Mouse (Mus musculus) intestine, embryonic 16.5 days (tissue): ENCODE data around the gene Sorbs1. TPM values are rescaled to one million over a fixed set of nuclear protein-coding genes. Genes with fewer than 3 reads are reported as not detected.

Experiments used
- ATAC-seq: fragments of 200-750 bp; cut with Nextera tagmentation; 2 replicates; pipeline ENCODE4 v1.8.0; 2017; ENCODE audit warnings: moderate TSS enrichment, moderate library complexity
- H3K27ac ChIP-seq: fragments of 300-500 bp; sonication (generic); 2 replicates; pipeline ENCODE4 v1.5.1; 2014; ENCODE audit warnings: mild to moderate bottlenecking, low read length
- H3K27me3 ChIP-seq: fragments of 300-500 bp; sonication (generic); replicated peaks from 2 replicates; pipeline ENCODE4 v1.6.1; 2014; ENCODE audit warnings: low read length, control low read depth, mixed read lengths; ENCODE audit not compliant: control insufficient read depth, insufficient read depth
- H3K36me3 ChIP-seq: fragments of 300-500 bp; sonication (generic); 2 replicates; pipeline ENCODE4 v1.6.1; 2014; ENCODE audit warnings: low read length, control low read depth; ENCODE audit not compliant: control insufficient read depth, insufficient read depth
- H3K4me1 ChIP-seq: fragments of 300-500 bp; sonication (generic); 2 replicates; pipeline ENCODE4 v1.6.1; 2014; ENCODE audit warnings: low read length, control low read depth, mixed read lengths; ENCODE audit not compliant: control insufficient read depth, insufficient read depth
- H3K4me2 ChIP-seq: fragments of 300-500 bp; sonication (generic); 2 replicates; pipeline ENCODE4 v1.6.1; 2014; ENCODE audit warnings: low read depth, low read length, control low read depth
- H3K4me3 ChIP-seq: fragments of 300-500 bp; sonication (generic); 2 replicates; pipeline ENCODE4 v1.5.1; 2014; ENCODE audit warnings: mild to moderate bottlenecking, low read length
- H3K9ac ChIP-seq: fragments of 300-500 bp; sonication (generic); 2 replicates; pipeline ENCODE4 v1.6.1; 2014; ENCODE audit warnings: low read depth, low read length
- H3K9me3 ChIP-seq: fragments of 300-500 bp; sonication (generic); 2 replicates; pipeline ENCODE4 v1.6.1; 2016; ENCODE audit warnings: low read length, control low read depth; ENCODE audit not compliant: control insufficient read depth
- WGBS: fragments of 180-500 bp; shearing (Covaris S2); extraction: QIAGEN DNeasy Blood & Tissue Kit; methylation state at CpG from one replicate; pipeline ENCODE4 v1.1.7; 2014; 5-methylcytosine and 5-hydroxymethylcytosine counted together
- polyA plus RNA-seq: library from polyadenylated mRNA; unstranded; fragments of >200 nt; fragmentation: Nextera tagmentation; extraction: Ambion mirVana; gene quantifications from 2 replicates; pipeline ENCODE4 v1.2.1, GENCODE M21; 2015

The Sorbs1 gene
- polyA plus RNA-seq, 1 experiment from 2014 or later, result 84.3 TPM

- H3K27me3 ChIP-seq, result no peaks in the 10 kb centered on the region
- peaks cover 15% of the 10 kb centered on the region for H3K4me1 ChIP-seq
- ATAC-seq, result no peak
- 47% methylated on average over 4 of the region's 4 CpGs for WGBS
- no peak overlapping the region for H3K27ac ChIP-seq
- H3K4me3 ChIP-seq, result no peak overlapping the region
- H3K4me2 ChIP-seq, result no peak overlapping the region
- H3K9ac ChIP-seq, result no peak overlapping the region
- H3K9me3 ChIP-seq, result no peaks in the 10 kb centered on the region
- peaks cover 2% of the 10 kb centered on the region; the same call in 1 of the 2 replicates for H3K36me3 ChIP-seq
Measured at GRCm38 (mm10) chr19:40257396-40257795, 256.2 kb downstream of the Sorbs1 start.

- H3K4me1 ChIP-seq, result peaks cover 15% of the 10 kb centered on the region
- no peaks in the 10 kb centered on the region for H3K36me3 ChIP-seq
- H3K9me3 ChIP-seq, result no peaks in the 10 kb centered on the region
- WGBS, result 70% methylated on average over 2 of the region's 2 CpGs
- H3K27me3 ChIP-seq, result no peaks in the 10 kb centered on the region
- H3K4me2 ChIP-seq, result no peak overlapping the region
- no peak for ATAC-seq
- H3K27ac ChIP-seq, result no peak overlapping the region
- no peak overlapping the region for H3K9ac ChIP-seq
- no peak overlapping the region for H3K4me3 ChIP-seq
Measured at GRCm38 (mm10) chr19:40256376-40257050, 257.1 kb downstream of the Sorbs1 start.

GRCm38 (mm10) chr19:40255561-40255960 is 258.0 kb downstream of the Sorbs1 start:
- ATAC-seq, result no peak
- H3K4me2 ChIP-seq, result no peak overlapping the region
- peaks cover 12% of the 10 kb centered on the region for H3K4me1 ChIP-seq
- H3K9me3 ChIP-seq, result no peaks in the 10 kb centered on the region
- no peak overlapping the region for H3K9ac ChIP-seq
- no peaks in the 10 kb centered on the region for H3K27me3 ChIP-seq
- no peak overlapping the region for H3K4me3 ChIP-seq
- no peak overlapping the region for H3K27ac ChIP-seq
- H3K36me3 ChIP-seq, result no peaks in the 10 kb centered on the region
- WGBS, result 46% methylated on average over 1 of the region's 1 CpGs

DNA sequence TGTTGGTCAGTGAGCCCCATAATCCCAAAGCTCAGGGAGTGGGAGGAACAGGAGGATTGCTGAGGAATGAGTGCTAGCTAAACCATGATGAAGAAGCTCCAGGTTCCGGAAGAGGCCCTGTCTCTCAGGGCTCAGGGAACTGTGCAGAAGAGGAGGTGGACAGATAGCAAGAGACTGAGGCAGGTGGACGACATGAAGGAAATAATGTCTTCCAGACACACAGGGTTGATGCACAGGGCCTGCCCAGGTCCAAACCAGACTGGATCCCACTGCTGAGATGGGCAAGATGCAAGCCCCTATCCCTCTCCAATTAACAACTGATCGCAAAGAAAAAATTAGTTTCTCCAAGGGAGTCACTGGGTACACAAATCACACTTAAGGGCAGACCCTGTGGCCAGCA is 258.8 kb downstream of the Sorbs1 start:
- 91% methylated on average over 3 of the region's 3 CpGs for WGBS
- no peak for ATAC-seq

GRCm38 (mm10) chr19:40253768-40254167 is 259.8 kb downstream of the Sorbs1 start:
- 59% methylated on average over 13 of the region's 13 CpGs for WGBS

More for the DNA sequence above, 258.8 kb downstream of the Sorbs1 start:
- no peak overlapping the region for H3K9ac ChIP-seq
- H3K4me1 ChIP-seq, result peaks cover 12% of the 10 kb centered on the region
- no peaks in the 10 kb centered on the region for H3K9me3 ChIP-seq
- no peak overlapping the region for H3K27ac ChIP-seq
- no peak overlapping the region for H3K4me2 ChIP-seq
- H3K36me3 ChIP-seq, result no peaks in the 10 kb centered on the region
- no peak overlapping the region for H3K4me3 ChIP-seq
- H3K27me3 ChIP-seq, result no peaks in the 10 kb centered on the region

DNA sequence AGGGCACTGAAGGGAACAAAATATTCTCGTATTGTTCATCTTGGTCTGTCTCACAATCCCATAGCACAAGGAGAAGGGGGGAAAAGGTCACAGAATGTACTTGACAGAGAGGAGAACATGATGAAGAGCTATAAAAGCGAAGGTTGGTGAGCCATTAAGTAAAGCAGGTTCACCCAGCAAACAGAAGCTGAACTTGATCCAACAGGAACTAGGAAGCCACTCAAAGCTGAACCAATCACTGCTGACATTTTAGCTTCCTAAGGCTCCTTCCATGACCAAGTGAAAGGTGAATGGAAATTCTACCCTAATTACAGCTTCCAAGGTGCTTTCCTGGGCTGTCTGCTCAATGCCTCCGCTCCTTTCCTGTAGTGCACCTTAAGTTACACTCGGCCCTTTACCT is 262.5 kb downstream of the Sorbs1 start:
- Histone ChIP-seq H3K9ac (no peak overlapping the region), H3K9me3 (no peaks in the 10 kb centered on the region), H3K4me1 (no peaks in the 10 kb centered on the region), H3K4me2 (no peak overlapping the region), H3K27me3 (no peaks in the 10 kb centered on the region), H3K36me3 (no peaks in the 10 kb centered on the region), H3K4me3 (no peak overlapping the region), H3K27ac (no peak overlapping the region)
- no peak for ATAC-seq
- WGBS, result 83% methylated on average over 4 of the region's 4 CpGs

More at GRCm38 (mm10) chr19:40253768-40254167, 259.8 kb downstream of the Sorbs1 start:
- Histone ChIP-seq H3K9ac (no peak overlapping the region), H3K27me3 (no peaks in the 10 kb centered on the region), H3K27ac (no peak overlapping the region), H3K4me3 (no peak overlapping the region), H3K9me3 (no peaks in the 10 kb centered on the region), H3K4me2 (no peak overlapping the region), H3K4me1 (peaks cover 12% of the 10 kb centered on the region), H3K36me3 (no peaks in the 10 kb centered on the region)
- ATAC-seq, result peak; percentile 55; the same call in 1 of the 2 replicates

DNA sequence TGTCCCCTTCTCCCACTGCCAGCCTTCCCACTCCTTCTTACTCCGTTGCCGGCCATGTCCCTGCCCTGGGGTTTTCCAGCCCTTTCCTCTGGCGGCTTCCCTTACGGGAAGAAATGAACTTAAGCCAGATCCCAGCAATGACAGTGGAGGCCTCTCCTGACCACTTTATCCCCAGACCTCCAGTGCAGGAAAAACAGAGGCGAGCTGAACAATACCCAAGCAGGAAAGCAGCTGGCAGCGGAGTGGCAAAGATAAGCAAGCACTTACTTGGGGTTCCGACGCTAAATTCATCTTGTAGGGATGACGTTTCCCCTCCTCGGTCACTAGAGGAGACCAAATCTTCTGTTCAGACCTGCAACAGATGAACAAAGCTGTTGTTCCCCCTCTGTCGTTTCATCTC is 264.2 kb downstream of the Sorbs1 start:
- Histone ChIP-seq H3K4me2 (no peak overlapping the region), H3K9ac (no peak overlapping the region), H3K4me1 (no peaks in the 10 kb centered on the region), H3K4me3 (no peak overlapping the region), H3K9me3 (no peaks in the 10 kb centered on the region), H3K27ac (no peak overlapping the region), H3K27me3 (no peaks in the 10 kb centered on the region), H3K36me3 (no peaks in the 10 kb centered on the region)
- no peak for ATAC-seq
- 76% methylated on average over 11 of the region's 11 CpGs for WGBS

DNA sequence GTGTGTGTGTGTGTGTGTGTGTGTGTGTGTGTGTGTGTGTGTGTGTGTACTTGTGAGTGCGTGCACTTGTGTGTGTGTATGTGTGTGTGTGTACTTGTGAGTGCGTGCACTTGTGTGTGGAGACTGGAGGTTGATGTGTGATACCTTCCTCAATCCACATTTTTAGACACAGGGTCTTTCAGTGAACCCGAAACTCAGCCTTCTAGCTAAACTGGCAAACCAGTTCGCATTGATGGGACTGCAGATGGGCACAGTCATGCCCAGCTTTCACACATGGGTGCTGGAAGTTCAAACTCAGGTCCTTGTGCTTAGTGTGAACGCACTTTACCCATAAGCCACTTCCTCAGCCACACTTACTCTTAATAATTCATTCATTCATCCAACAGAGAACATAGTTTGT is 265.1 kb downstream of the Sorbs1 start:
- no peaks in the 10 kb centered on the region for H3K27me3 ChIP-seq
- H3K36me3 ChIP-seq, result no peaks in the 10 kb centered on the region
- H3K9ac ChIP-seq, result no peak overlapping the region
- no peak overlapping the region for H3K4me2 ChIP-seq
- H3K4me1 ChIP-seq, result no peaks in the 10 kb centered on the region
- ATAC-seq, result no peak
- H3K27ac ChIP-seq, result no peak overlapping the region
- no peaks in the 10 kb centered on the region for H3K9me3 ChIP-seq
- WGBS, result 93% methylated on average over 5 of the region's 5 CpGs
- no peak overlapping the region for H3K4me3 ChIP-seq

GRCm38 (mm10) chr19:40247268-40247666 is 266.3 kb downstream of the Sorbs1 start:
- no peak overlapping the region for H3K4me3 ChIP-seq
- peak; percentile 88 for ATAC-seq
- no peaks in the 10 kb centered on the region for H3K36me3 ChIP-seq
- H3K4me1 ChIP-seq, result peaks cover under 1% of the 10 kb centered on the region; the same call in 1 of the 2 replicates
- H3K9me3 ChIP-seq, result no peaks in the 10 kb centered on the region
- H3K4me2 ChIP-seq, result no peak overlapping the region
- H3K27me3 ChIP-seq, result no peaks in the 10 kb centered on the region
- WGBS, result 35% methylated on average over 5 of the region's 5 CpGs
- no peak overlapping the region for H3K9ac ChIP-seq
- no peak overlapping the region for H3K27ac ChIP-seq
